Mouse (Mus musculus): Measurements from ENCODE around the gene Gm47841. TPM values are rescaled to one million over a fixed set of nuclear protein-coding genes. Genes with fewer than 3 reads are reported as not detected.

Gm47841 gene
- not detected in 4 replicates for total RNA-seq (2023; ENCODE audit: inconsistent age)

GRCm38 (mm10) chr15:101047194-101047555, at the start of gene Gm47841:
Gene Gm47841 (minus strand): TSS chr15:101047397.

GRCm38 (mm10) chr15:101077813-101078730, 30.9 kb upstream of the Gm47841 start, which contains the start of gene Fignl2:
Gene Fignl2 (minus strand): TSS chr15:101078567.

Other genes starting within 250 kb of the Gm47841 start
- gene Scn8a, start 177.5 kb downstream of the Gm47841 start, total RNA-seq (2023; ENCODE audit: inconsistent age) = 1.5 to 2.5 TPM (median 2.0 TPM) in 4 replicates
- not detected in 4 replicates for gene Fignl2, start 31.2 kb upstream of the Gm47841 start, total RNA-seq (2023; ENCODE audit: inconsistent age)
- not detected in 4 replicates for gene Ankrd33, start 68.4 kb upstream of the Gm47841 start, total RNA-seq (2023; ENCODE audit: inconsistent age)
- gene Acvrl1, start 81.1 kb upstream of the Gm47841 start, total RNA-seq (2023; ENCODE audit: inconsistent age) = 0.80 to 3.4 TPM (median 1.0 TPM) in 4 replicates
- 22.4 to 28.0 TPM (median 23.8 TPM) in 4 replicates for gene Acvr1b, start 126.7 kb upstream of the Gm47841 start, total RNA-seq (2023; ENCODE audit: inconsistent age)
- 27.0 to 35.5 TPM (median 34.3 TPM) in 4 replicates for gene Grasp, start 176.8 kb upstream of the Gm47841 start, total RNA-seq (2023; ENCODE audit: inconsistent age)
- gene Nr4a1, start 206.9 kb upstream of the Gm47841 start, total RNA-seq (2023; ENCODE audit: inconsistent age) = 493 to 528 TPM (median 512 TPM) in 4 replicates
- gene Atg101, start 236.9 kb upstream of the Gm47841 start, total RNA-seq (2023; ENCODE audit: inconsistent age) = 56.5 to 76.2 TPM (median 66.4 TPM) in 4 replicates
- gene 6030408B16Rik, start 245.8 kb upstream of the Gm47841 start, total RNA-seq (2023; ENCODE audit: inconsistent age) = 0.96 to 2.2 TPM (median 2.0 TPM) in 4 replicates

Data from B cell, adult (primary cell).